Mouse (Mus musculus) liver, postnatal 0 days (tissue): ENCODE results near the gene Pcbp1. TPM values are rescaled to one million over a fixed set of nuclear protein-coding genes. Genes with fewer than 3 reads are reported as not detected.

Source experiments
- ATAC-seq: fragments of 200-750 bp; cut with Nextera tagmentation; 2 replicates; pipeline ENCODE4 v1.8.0; 2017; ENCODE audit warnings: mild to moderate bottlenecking, moderate library complexity
- DNase-seq: peaks from one replicate; pipeline ENCODE4 v3.0.0-alpha.2; 2016
- H3K27ac ChIP-seq: fragments of 300-500 bp; sonication (generic); 2 replicates; pipeline ENCODE4 v1.5.1; 2014; ENCODE audit warnings: antibody characterized with exemption, moderate library complexity, mild to moderate bottlenecking, low read depth
- H3K27me3 ChIP-seq: fragments of 300-500 bp; sonication (generic); 2 replicates; pipeline ENCODE4 v1.6.1; 2014; ENCODE audit warnings: low read length, control low read depth, mixed read lengths; ENCODE audit not compliant: insufficient read depth
- H3K36me3 ChIP-seq: fragments of 300-500 bp; sonication (generic); replicated peaks from 2 replicates; pipeline ENCODE4 v1.6.1; 2014; ENCODE audit warnings: mild to moderate bottlenecking, control low read depth, low read length, moderate library complexity, mixed read lengths; ENCODE audit not compliant: insufficient read depth
- H3K4me1 ChIP-seq: fragments of 300-500 bp; sonication (generic); 2 replicates; pipeline ENCODE4 v1.6.1; 2014; ENCODE audit warnings: antibody characterized with exemption, mild to moderate bottlenecking, control low read depth; ENCODE audit not compliant: insufficient read depth
- H3K4me2 ChIP-seq: fragments of 300-500 bp; sonication (generic); 2 replicates; pipeline ENCODE4 v1.6.1; 2014; ENCODE audit warnings: low read depth, mild to moderate bottlenecking, low read length, moderate library complexity, mixed read lengths
- H3K4me3 ChIP-seq: fragments of 300-500 bp; sonication (generic); 2 replicates; pipeline ENCODE4 v1.5.1; 2014; ENCODE audit warnings: low read depth, low read length
- H3K9ac ChIP-seq: fragments of 300-500 bp; sonication (generic); replicated peaks from 2 replicates; pipeline ENCODE4 v1.6.1; 2014; ENCODE audit warnings: mild to moderate bottlenecking, moderate library complexity
- H3K9me3 ChIP-seq: fragments of 300-500 bp; sonication (generic); 2 replicates; pipeline ENCODE4 v1.6.1; 2016; ENCODE audit warnings: mild to moderate bottlenecking, control low read depth, low read length, mixed read lengths
- CTCF ChIP-seq: sonication (generic); IDR thresholded peaks from 2 replicates; pipeline ENCODE4 v1.5.1; 2016; ENCODE audit warnings: antibody characterized with exemption, low read depth
- EP300 ChIP-seq: IDR thresholded peaks from 2 replicates; pipeline ENCODE4 v1.6.1; 2016; ENCODE audit warnings: antibody characterized with exemption, low read depth, mild to moderate bottlenecking
- WGBS: fragments of 180-500 bp; shearing (Covaris S2); extraction: QIAGEN DNeasy Blood & Tissue Kit; methylation state at CpG from one replicate; pipeline ENCODE4 v1.1.7; 2014; ENCODE audit not compliant: insufficient replicate concordance; 5-methylcytosine and 5-hydroxymethylcytosine counted together
- polyA plus RNA-seq: library from polyadenylated mRNA; unstranded; fragments of >200 nt; fragmentation: Nextera tagmentation; extraction: Ambion mirVana; gene quantifications from 2 replicates; pipeline ENCODE4 v1.2.1, GENCODE M21; 2015

Pcbp1 gene
- polyA plus RNA-seq, 1 experiment from 2014 or later = 206 TPM

DNA sequence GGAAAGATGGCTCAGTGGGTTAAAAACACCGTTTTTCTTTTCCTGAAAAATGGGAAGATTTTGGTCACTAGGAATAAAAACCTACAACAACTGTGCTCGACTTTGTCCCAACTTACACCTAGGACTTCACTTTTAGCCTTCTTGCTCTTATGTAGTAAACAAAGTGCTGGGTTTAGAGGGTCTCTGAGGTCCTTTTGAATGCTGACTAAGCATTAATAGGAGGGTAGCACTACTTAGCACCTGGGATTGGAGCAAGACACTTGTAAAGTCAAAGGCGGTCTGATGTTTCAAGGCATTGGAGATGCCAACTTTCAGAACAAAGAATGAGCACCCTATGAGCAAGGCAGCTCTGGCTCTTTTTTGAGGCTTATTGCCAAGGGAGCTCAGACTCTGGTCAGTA lies 17.7 kb upstream of the Pcbp1 start:
- TF ChIP-seq EP300 = no peak
- TF ChIP-seq CTCF = no peak
- Histone ChIP-seq H3K9me3 (no peaks in the 10 kb centered on the region), H3K4me2 (no peak overlapping the region), H3K9ac (no peak overlapping the region), H3K27me3 (no peaks in the 10 kb centered on the region), H3K27ac (no peak overlapping the region), H3K4me3 (no peak overlapping the region), H3K36me3 (peaks cover 35% of the 10 kb centered on the region), H3K4me1 (peaks cover 17% of the 10 kb centered on the region)
- 90% methylated on average over 3 of the region's 3 CpGs for WGBS
- DNase-seq (no peak), ATAC-seq (no peak)

DNA sequence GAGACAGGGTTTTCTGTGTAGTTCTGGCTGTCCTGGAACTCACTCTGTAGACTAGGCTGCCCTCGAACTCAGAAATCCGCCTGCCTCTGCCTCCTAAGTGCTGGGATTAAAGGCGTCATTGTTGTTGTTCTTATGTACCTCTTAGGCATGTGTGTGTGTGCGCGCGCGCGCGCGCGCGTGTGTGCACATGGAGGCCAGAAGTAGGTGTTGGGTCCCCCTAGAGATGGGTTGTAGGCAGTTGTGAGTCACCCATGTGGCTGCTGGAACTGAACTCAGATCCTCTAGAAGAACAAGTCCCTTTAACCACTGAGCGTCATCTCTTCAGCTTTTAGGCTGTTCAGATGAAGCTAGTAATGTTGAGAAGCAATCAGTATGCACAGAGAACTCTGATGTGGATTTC lies 16.9 kb upstream of the Pcbp1 start:
- TF ChIP-seq CTCF (no peak), EP300 (no peak)
- WGBS = 97% methylated on average over 13 of the region's 13 CpGs

DNA sequence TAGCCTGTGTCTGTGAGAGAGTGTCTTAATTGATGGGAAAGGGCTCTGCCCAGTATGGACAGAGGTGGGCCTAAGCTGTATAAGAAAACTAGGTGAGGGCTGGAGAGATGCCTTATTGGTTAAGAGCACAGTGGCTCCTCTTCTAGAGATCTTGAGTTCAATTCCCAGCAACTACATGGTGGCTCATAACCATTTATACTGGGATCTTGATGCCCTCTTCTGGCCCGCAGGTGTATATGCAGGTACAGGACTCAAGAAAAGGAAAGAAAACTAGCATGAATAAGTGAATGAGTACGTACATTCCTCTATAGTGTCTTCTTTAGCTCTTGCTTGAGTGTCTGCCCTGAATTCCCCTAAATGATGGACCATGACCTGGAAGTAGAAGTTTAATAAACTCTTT lies 15.5 kb upstream of the Pcbp1 start:
- no peak for DNase-seq
- H3K4me2 ChIP-seq = no peak overlapping the region
- no peaks in the 10 kb centered on the region; the same call in 1 of the 2 replicates for H3K4me1 ChIP-seq
- H3K9me3 ChIP-seq = no peaks in the 10 kb centered on the region
- no peak overlapping the region for H3K4me3 ChIP-seq
- peaks cover 46% of the 10 kb centered on the region for H3K36me3 ChIP-seq
- H3K9ac ChIP-seq = no peak overlapping the region
- no peak overlapping the region for H3K27ac ChIP-seq
- TF ChIP-seq EP300 (no peak), CTCF (peak; percentile 70)
- ATAC-seq = no peak
- H3K27me3 ChIP-seq = no peaks in the 10 kb centered on the region
- 80% methylated on average over 2 of the region's 2 CpGs for WGBS

More for the DNA sequence above, 16.9 kb upstream of the Pcbp1 start:
- no peak for DNase-seq
- Histone ChIP-seq H3K27ac (no peak overlapping the region), H3K36me3 (peaks cover 40% of the 10 kb centered on the region), H3K27me3 (no peaks in the 10 kb centered on the region), H3K4me2 (no peak overlapping the region), H3K9me3 (no peaks in the 10 kb centered on the region), H3K4me1 (peaks cover 12% of the 10 kb centered on the region), H3K4me3 (no peak overlapping the region), H3K9ac (no peak overlapping the region)
- no peak for ATAC-seq

DNA sequence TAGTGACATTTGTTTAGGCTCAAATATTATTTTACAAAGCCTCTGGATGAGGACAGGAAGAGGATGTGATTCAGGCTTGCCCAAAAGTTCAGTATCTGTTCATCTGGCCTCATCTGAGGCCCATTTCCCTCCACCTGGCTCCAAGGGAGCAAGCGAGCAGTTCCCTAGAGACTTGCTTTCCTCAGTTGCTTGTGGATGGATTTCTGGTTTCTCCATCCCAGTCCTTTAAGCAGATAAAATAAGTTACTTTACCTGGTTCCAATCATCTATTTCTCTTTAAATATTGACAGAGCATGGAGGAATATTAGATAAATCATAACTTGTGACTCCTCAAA lies 2.3 kb upstream of the Pcbp1 start:
- Histone ChIP-seq H3K36me3 (peaks cover 26% of the 10 kb centered on the region; the same call in 1 of the 2 replicates), H3K27me3 (no peaks in the 10 kb centered on the region), H3K9ac (no peak overlapping the region), H3K27ac (no peak overlapping the region), H3K4me1 (peaks cover 8% of the 10 kb centered on the region), H3K4me3 (no peak overlapping the region), H3K9me3 (no peaks in the 10 kb centered on the region), H3K4me2 (no peak overlapping the region)
- ATAC-seq (no peak), DNase-seq (no peak)
- WGBS = 56% methylated on average over 1 of the region's 1 CpGs
- TF ChIP-seq EP300 = no peak
- no peak for TF ChIP-seq CTCF

DNA sequence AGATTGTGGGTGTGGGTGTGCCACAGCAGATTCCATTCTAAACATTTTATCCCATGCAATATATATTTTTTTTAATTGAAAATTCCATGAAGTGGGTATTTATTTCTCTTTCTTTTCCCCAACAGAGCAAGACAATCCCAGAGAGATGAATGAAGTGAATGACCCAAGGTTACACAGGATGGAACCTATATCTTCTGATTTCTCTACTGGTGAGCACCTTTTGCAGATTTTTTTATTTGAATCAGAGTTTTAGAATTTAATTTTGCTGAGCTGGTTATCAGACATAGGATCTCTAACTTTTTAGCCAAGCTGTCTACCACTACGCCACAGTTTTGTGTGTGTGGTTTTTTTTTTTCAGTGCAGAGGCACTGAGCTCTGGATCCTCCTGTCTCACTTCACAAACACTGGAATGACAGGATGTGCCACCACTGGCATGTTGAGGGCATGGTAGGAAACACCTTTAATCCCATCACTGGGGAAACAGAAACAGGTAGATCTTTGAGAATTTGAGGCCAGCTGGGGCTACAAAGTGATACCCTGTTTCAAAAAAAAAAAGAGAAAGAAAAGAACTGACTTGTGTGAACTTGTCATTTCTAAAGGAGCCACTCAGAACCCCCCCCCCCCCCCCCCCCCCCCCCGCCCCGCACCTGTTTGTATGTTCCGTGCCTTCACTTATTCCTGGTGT lies 1.8 kb upstream of the Pcbp1 start:
- H3K36me3 ChIP-seq = peaks cover 25% of the 10 kb centered on the region; the same call in 1 of the 2 replicates
- peak overlapping the region; percentile 99 for H3K27ac ChIP-seq
- ATAC-seq (no peak), DNase-seq (no peak)
- H3K27me3 ChIP-seq = no peaks in the 10 kb centered on the region
- H3K4me1 ChIP-seq = peaks cover 13% of the 10 kb centered on the region
- WGBS = 53% methylated on average over 1 of the region's 4 CpGs
- TF ChIP-seq EP300 = no peak
- TF ChIP-seq CTCF = no peak
- no peaks in the 10 kb centered on the region for H3K9me3 ChIP-seq
- H3K4me3 ChIP-seq = peak overlapping the region; percentile 87
- H3K4me2 ChIP-seq = peak overlapping the region; percentile 81
- H3K9ac ChIP-seq = peak overlapping the region; percentile 86; the same call in 1 of the 2 replicates

DNA sequence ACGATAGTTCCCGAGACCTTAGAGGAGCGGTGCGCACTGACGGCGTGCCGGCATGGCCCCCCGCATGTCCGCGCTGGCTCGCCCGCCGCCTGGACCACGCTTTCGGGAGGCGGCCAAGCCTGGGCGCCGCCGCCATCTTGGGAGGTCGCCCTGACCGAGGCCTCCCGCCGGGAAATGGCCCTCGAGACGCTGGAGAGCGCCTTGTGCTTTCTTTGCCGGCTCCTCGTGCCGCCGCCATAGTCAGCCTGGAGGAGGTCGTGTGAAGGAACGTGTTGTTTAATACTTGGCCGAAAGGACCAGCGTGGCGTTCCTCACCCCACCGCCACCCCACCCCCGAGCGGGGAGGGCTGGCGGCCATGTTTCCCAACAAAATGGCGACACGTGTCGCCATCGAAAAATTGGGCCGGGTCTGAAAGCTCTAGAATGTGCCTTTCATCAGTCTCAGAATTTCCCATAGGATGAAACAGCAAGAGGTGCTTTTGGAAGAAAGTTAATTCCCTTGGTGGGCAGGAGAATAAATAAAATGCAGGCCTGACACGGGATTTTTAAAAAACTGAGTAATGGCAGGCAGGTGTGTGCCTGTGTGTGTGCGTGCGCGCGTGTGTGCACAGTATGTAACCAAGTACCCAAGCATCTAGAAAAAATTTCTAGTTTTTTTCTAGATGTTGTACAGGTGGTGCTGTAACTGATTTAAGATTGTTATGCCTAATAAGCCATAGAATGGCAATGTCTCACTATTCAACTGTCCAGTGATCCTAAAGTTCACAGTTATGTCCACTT lies 1.0 kb upstream of the Pcbp1 start:
- H3K4me3 ChIP-seq = peak overlapping the region; percentile 87
- H3K27ac ChIP-seq = peak overlapping the region; percentile 99
- peaks cover 21% of the 10 kb centered on the region for H3K36me3 ChIP-seq
- peak; percentile 57 for ATAC-seq
- DNase-seq = peak; percentile 85
- no peaks in the 10 kb centered on the region for H3K27me3 ChIP-seq
- WGBS = 5% methylated on average over 45 of the region's 49 CpGs
- H3K4me1 ChIP-seq = peaks cover 19% of the 10 kb centered on the region
- peak overlapping the region; percentile 81 for H3K4me2 ChIP-seq
- no peaks in the 10 kb centered on the region for H3K9me3 ChIP-seq
- TF ChIP-seq EP300 (peak; percentile 46; the same call in 1 of the 2 replicates), CTCF (no peak)
- peak overlapping the region; percentile 86 for H3K9ac ChIP-seq
